Mouse (Mus musculus): Measurements from ENCODE around the gene Pla2g3.

The Pla2g3 gene

GRCm38 (mm10) chr11:3519756-3520398, 31.8 kb downstream of the Pla2g3 start:
- DNase-seq (ENCODE audit: low spot score), result no peak

GRCm38 (mm10) chr11:3520919-3521318, 32.8 kb downstream of the Pla2g3 start:
- DNase-seq (ENCODE audit: low spot score), result no peak

GRCm38 (mm10) chr11:3521339-3522224, 33.5 kb downstream of the Pla2g3 start:
- no peak for DNase-seq (ENCODE audit: low spot score)

GRCm38 (mm10) chr11:3522285-3523000, 34.4 kb downstream of the Pla2g3 start:
- no peak for DNase-seq (ENCODE audit: low spot score)

- DNase-seq (ENCODE audit: low spot score), result no peak
Observed at GRCm38 (mm10) chr11:3523840-3524582, 35.9 kb downstream of the Pla2g3 start.

GRCm38 (mm10) chr11:3525560-3525959, 37.5 kb downstream of the Pla2g3 start:
- no peak for DNase-seq (ENCODE audit: low spot score)

- DNase-seq (ENCODE audit: low spot score), result no peak
Observed at GRCm38 (mm10) chr11:3526207-3526606, 38.1 kb downstream of the Pla2g3 start.

GRCm38 (mm10) chr11:3526979-3527738, 39.1 kb downstream of the Pla2g3 start:
- DNase-seq (ENCODE audit: low spot score), result no peak

GRCm38 (mm10) chr11:3527766-3528165, 39.7 kb downstream of the Pla2g3 start:
- no peak for DNase-seq (ENCODE audit: low spot score)

GRCm38 (mm10) chr11:3528208-3528607, 40.1 kb downstream of the Pla2g3 start:
- DNase-seq (ENCODE audit: low spot score), result no peak

- no peak for DNase-seq (ENCODE audit: low spot score)
Observed at GRCm38 (mm10) chr11:3529476-3530252, 41.6 kb downstream of the Pla2g3 start.

GRCm38 (mm10) chr11:3530731-3531130, 42.6 kb downstream of the Pla2g3 start:
- DNase-seq (ENCODE audit: low spot score), result no peak

- DNase-seq (ENCODE audit: low spot score), result no peak
Observed at GRCm38 (mm10) chr11:3531634-3532033, 43.5 kb downstream of the Pla2g3 start.

GRCm38 (mm10) chr11:3532101-3532931, 44.2 kb downstream of the Pla2g3 start:
- no peak for DNase-seq (ENCODE audit: low spot score)

- DNase-seq (ENCODE audit: low spot score), result no peak
Observed at GRCm38 (mm10) chr11:3533406-3533932, 45.4 kb downstream of the Pla2g3 start.

GRCm38 (mm10) chr11:3534956-3535355, 46.9 kb downstream of the Pla2g3 start:
- DNase-seq (ENCODE audit: low spot score), result no peak

- peak; percentile 93 for DNase-seq (ENCODE audit: low spot score)
Observed at GRCm38 (mm10) chr11:3535406-3535986, 47.4 kb downstream of the Pla2g3 start.

- DNase-seq (ENCODE audit: low spot score), result peak; percentile 30
Observed at GRCm38 (mm10) chr11:3536082-3536481, 48.0 kb downstream of the Pla2g3 start.

Measured in adipocyte (in vitro differentiated cells).